In the genomic region with DNA sequence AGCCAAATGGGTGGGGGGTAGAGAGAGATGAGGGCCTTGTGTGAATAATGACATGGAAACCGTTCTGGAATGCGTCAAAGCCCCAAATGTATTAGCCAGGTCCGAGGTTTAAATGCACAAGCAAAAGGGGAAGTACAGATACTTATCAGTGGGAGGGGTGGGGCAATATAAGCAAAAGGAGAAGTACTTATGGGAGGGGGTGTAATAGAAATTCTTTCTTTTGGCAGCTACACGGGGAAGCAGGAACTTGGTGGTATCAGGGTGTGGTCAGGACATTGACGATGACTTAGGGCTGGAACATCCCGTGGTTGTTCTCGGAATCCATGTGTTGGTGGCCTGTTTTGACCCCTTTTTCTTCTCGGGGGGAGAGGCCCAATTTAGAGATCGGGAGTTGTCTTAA, we compare ENCODE assay signal across 42 mouse cellular contexts. TPM values are rescaled to one million over a fixed set of nuclear protein-coding genes. Genes with fewer than 3 reads are reported as not detected.
"Had no signal": no experiment of that assay in that cellular context is flagged by ENCODE, and none has a peak within 500 bp of the region (broad histone marks: within the 10 kb centered on the region; RNA-seq: fewer than 3 reads in every experiment).

No protein-coding gene starts in this region.

RNA-seq across cellular contexts. Expression of a gene that starts 1.0 kb away (rescaled TPM):
- total RNA-seq: heart, postnatal 10 days; heart, postnatal 14 days; heart, postnatal 25 days; heart, postnatal 36 days; heart, postnatal 4 days; hematopoietic stem cell, adult 5-6 weeks; hindbrain, postnatal 0 days; layer of hippocampus, adult 18-20 months; layer of hippocampus, adult 2 months; layer of hippocampus, adult 8-10 months; layer of hippocampus, postnatal 10 days; layer of hippocampus, postnatal 14 days; layer of hippocampus, postnatal 25 days; layer of hippocampus, postnatal 36 days; left cerebral cortex, adult 18-20 months; left cerebral cortex, adult 2 months; left cerebral cortex, adult 8-10 months had no signal
- polyA plus RNA-seq: heart, embryonic 11.5 days; heart, embryonic 12.5 days; heart, embryonic 13.5 days; heart, embryonic 14.5 days; heart, embryonic 15.5 days; heart, embryonic 16.5 days; heart, postnatal 0 days; hindbrain, embryonic 10.5 days; hindbrain, embryonic 11.5 days; hindbrain, embryonic 12.5 days; hindbrain, embryonic 13.5 days; hindbrain, embryonic 14.5 days; hindbrain, embryonic 15.5 days; hindbrain, embryonic 16.5 days; hindbrain, postnatal 0 days; inflammation-experienced regulatory T-cells, adult 6 months; intestine, embryonic 14.5 days; intestine, embryonic 15.5 days; intestine, embryonic 16.5 days; intestine, postnatal 0 days; kidney, adult 2 months; kidney, embryonic 14.5 days; kidney, embryonic 15.5 days; kidney, embryonic 16.5 days; kidney, postnatal 0 days; large intestine, adult 2 months had no signal

RNA-seq across cellular contexts. Expression of a gene that starts 11.1 kb away (rescaled TPM):
- total RNA-seq: heart, postnatal 10 days; heart, postnatal 14 days; heart, postnatal 25 days; heart, postnatal 36 days; heart, postnatal 4 days; hematopoietic stem cell, adult 5-6 weeks; hindbrain, postnatal 0 days; layer of hippocampus, adult 18-20 months; layer of hippocampus, adult 2 months; layer of hippocampus, adult 8-10 months; layer of hippocampus, postnatal 10 days; layer of hippocampus, postnatal 14 days; layer of hippocampus, postnatal 25 days; layer of hippocampus, postnatal 36 days; left cerebral cortex, adult 18-20 months; left cerebral cortex, adult 2 months; left cerebral cortex, adult 8-10 months had no signal
- polyA plus RNA-seq: heart, embryonic 11.5 days; heart, embryonic 12.5 days; heart, embryonic 13.5 days; heart, embryonic 14.5 days; heart, embryonic 15.5 days; heart, embryonic 16.5 days; heart, postnatal 0 days; hindbrain, embryonic 10.5 days; hindbrain, embryonic 11.5 days; hindbrain, embryonic 12.5 days; hindbrain, embryonic 13.5 days; hindbrain, embryonic 14.5 days; hindbrain, embryonic 15.5 days; hindbrain, embryonic 16.5 days; hindbrain, postnatal 0 days; inflammation-experienced regulatory T-cells, adult 6 months; intestine, embryonic 14.5 days; intestine, embryonic 15.5 days; intestine, embryonic 16.5 days; intestine, postnatal 0 days; kidney, adult 2 months; kidney, embryonic 14.5 days; kidney, embryonic 15.5 days; kidney, embryonic 16.5 days; kidney, postnatal 0 days; large intestine, adult 2 months had no signal

RNA-seq across cellular contexts. Expression of a gene that starts 15.1 kb away (rescaled TPM):
- total RNA-seq: heart, postnatal 10 days; heart, postnatal 14 days; heart, postnatal 25 days; heart, postnatal 36 days; heart, postnatal 4 days; hematopoietic stem cell, adult 5-6 weeks; hindbrain, postnatal 0 days; layer of hippocampus, adult 18-20 months; layer of hippocampus, adult 2 months; layer of hippocampus, adult 8-10 months; layer of hippocampus, postnatal 10 days; layer of hippocampus, postnatal 14 days; layer of hippocampus, postnatal 25 days; layer of hippocampus, postnatal 36 days; left cerebral cortex, adult 18-20 months; left cerebral cortex, adult 2 months; left cerebral cortex, adult 8-10 months had no signal
- polyA plus RNA-seq: heart, embryonic 11.5 days; heart, embryonic 12.5 days; heart, embryonic 13.5 days; heart, embryonic 14.5 days; heart, embryonic 15.5 days; heart, embryonic 16.5 days; heart, postnatal 0 days; hindbrain, embryonic 10.5 days; hindbrain, embryonic 11.5 days; hindbrain, embryonic 12.5 days; hindbrain, embryonic 13.5 days; hindbrain, embryonic 14.5 days; hindbrain, embryonic 15.5 days; hindbrain, embryonic 16.5 days; hindbrain, postnatal 0 days; inflammation-experienced regulatory T-cells, adult 6 months; intestine, embryonic 14.5 days; intestine, embryonic 15.5 days; intestine, embryonic 16.5 days; kidney, adult 2 months; kidney, embryonic 14.5 days; kidney, embryonic 15.5 days; kidney, embryonic 16.5 days; kidney, postnatal 0 days; large intestine, adult 2 months had no signal

RNA-seq across cellular contexts. Expression of a gene that starts 30.5 kb away (rescaled TPM):
- total RNA-seq: heart, postnatal 10 days; heart, postnatal 14 days; heart, postnatal 25 days; heart, postnatal 36 days; heart, postnatal 4 days; hematopoietic stem cell, adult 5-6 weeks; hindbrain, postnatal 0 days; layer of hippocampus, adult 18-20 months; layer of hippocampus, adult 2 months; layer of hippocampus, adult 8-10 months; layer of hippocampus, postnatal 25 days; left cerebral cortex, adult 18-20 months; left cerebral cortex, adult 2 months had no signal
- polyA plus RNA-seq: heart, embryonic 11.5 days; heart, embryonic 12.5 days; heart, embryonic 13.5 days; heart, embryonic 14.5 days; heart, embryonic 15.5 days; heart, embryonic 16.5 days; heart, postnatal 0 days; hindbrain, embryonic 10.5 days; hindbrain, embryonic 11.5 days; hindbrain, embryonic 12.5 days; hindbrain, embryonic 13.5 days; hindbrain, embryonic 14.5 days; hindbrain, embryonic 15.5 days; hindbrain, embryonic 16.5 days; hindbrain, postnatal 0 days; inflammation-experienced regulatory T-cells, adult 6 months; intestine, embryonic 14.5 days; intestine, embryonic 15.5 days; intestine, embryonic 16.5 days; intestine, postnatal 0 days; kidney, adult 2 months; kidney, embryonic 14.5 days; kidney, embryonic 15.5 days; kidney, embryonic 16.5 days; kidney, postnatal 0 days; large intestine, adult 2 months had no signal

RNA-seq across cellular contexts. Expression of a gene that starts 43.4 kb away (rescaled TPM):
- total RNA-seq: heart, postnatal 10 days; heart, postnatal 14 days; heart, postnatal 25 days; heart, postnatal 36 days; heart, postnatal 4 days; hematopoietic stem cell, adult 5-6 weeks; hindbrain, postnatal 0 days; layer of hippocampus, adult 18-20 months; layer of hippocampus, adult 2 months; layer of hippocampus, adult 8-10 months; layer of hippocampus, postnatal 10 days; layer of hippocampus, postnatal 14 days; layer of hippocampus, postnatal 25 days; layer of hippocampus, postnatal 36 days; left cerebral cortex, adult 18-20 months; left cerebral cortex, adult 2 months; left cerebral cortex, adult 8-10 months had no signal
- polyA plus RNA-seq: heart, embryonic 11.5 days; heart, embryonic 12.5 days; heart, embryonic 13.5 days; heart, embryonic 14.5 days; heart, embryonic 15.5 days; heart, embryonic 16.5 days; heart, postnatal 0 days; hindbrain, embryonic 10.5 days; hindbrain, embryonic 11.5 days; hindbrain, embryonic 12.5 days; hindbrain, embryonic 13.5 days; hindbrain, embryonic 14.5 days; hindbrain, embryonic 15.5 days; hindbrain, embryonic 16.5 days; hindbrain, postnatal 0 days; inflammation-experienced regulatory T-cells, adult 6 months; intestine, embryonic 14.5 days; intestine, embryonic 15.5 days; intestine, embryonic 16.5 days; intestine, postnatal 0 days; kidney, adult 2 months; kidney, embryonic 14.5 days; kidney, embryonic 15.5 days; kidney, embryonic 16.5 days; kidney, postnatal 0 days; large intestine, adult 2 months had no signal
